Mouse (Mus musculus): ENCODE measurements around the gene Sspo. TPM values are rescaled to one million over a fixed set of nuclear protein-coding genes. Genes with fewer than 3 reads are reported as not detected.

The Sspo gene
- polyA plus RNA-seq (2016; fragmentation: Nextera tagmentation; extraction: Ambion mirVana), result 0.50 and 0.64 TPM in 2 replicates

DNA sequence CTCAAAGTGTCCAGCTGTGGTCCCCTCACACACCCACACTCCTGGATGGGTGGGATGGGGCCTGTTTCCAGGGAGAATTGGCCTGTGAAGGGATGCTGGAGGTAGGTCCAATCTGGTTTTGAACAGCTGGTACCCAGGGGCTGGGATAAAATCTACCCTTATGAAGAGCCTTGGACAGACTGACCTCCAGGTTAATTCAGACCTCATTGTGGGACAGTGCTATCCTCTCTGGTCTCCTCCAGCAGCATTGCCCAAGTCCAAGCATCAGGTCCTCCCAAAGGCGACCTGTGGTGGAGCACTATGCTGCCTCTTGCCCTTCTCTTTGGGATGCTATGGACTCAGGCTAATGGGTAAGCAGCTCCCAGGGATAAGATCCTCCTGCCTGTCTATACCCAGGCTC lies at the start of gene Sspo:
Sspo (plus strand) TSS at position 301 of the 400 bp plus-strand sequence.
- Histone ChIP-seq H3K4me1 (replicated peaks) (peaks cover 40% of the 10 kb centered on the region), H3K27me3 (ENCODE audit: insufficient read depth, poor library complexity, severe bottlenecking) (peaks cover 12% of the 10 kb centered on the region), H3K4me3 (no peak within 1 kb of the TSS), H3K27ac (no peak within 1 kb of the TSS), H3K36me3 (no peaks in the 10 kb centered on the region), H3K9me3 (no peaks in the 10 kb centered on the region)
- 83% methylated on average over 1 of the region's 1 CpGs for WGBS
- no peak for DNase-seq (ENCODE audit: low spot score)

DNA sequence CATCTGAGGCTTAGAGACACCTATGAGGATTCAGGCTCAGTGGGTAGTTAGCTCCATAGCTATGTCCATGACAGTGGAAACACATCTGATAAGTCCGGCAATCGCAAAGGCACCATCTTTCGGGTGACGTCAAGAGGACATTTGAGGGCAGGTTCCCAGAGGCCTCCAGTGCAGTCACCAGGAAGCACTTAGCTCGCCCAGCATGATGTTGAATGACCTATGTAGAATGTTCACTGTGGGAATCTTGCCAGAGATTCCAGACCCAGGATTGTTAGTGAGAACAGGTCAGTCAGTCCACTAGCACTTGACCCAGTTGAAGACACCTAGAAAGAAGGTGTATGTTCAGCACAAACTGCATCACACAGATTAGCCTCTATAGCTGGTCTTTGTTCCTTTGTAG lies 48.1 kb upstream of the Sspo start:
- Histone ChIP-seq H3K4me1 (replicated peaks) (peaks cover 24% of the 10 kb centered on the region), H3K9me3 (no peaks in the 10 kb centered on the region), H3K27ac (no peak overlapping the region), H3K27me3 (ENCODE audit: insufficient read depth, poor library complexity, severe bottlenecking) (no peaks in the 10 kb centered on the region), H3K36me3 (peaks cover 18% of the 10 kb centered on the region), H3K4me3 (no peak overlapping the region)
- WGBS, result 94% methylated on average over 5 of the region's 5 CpGs
- DNase-seq (ENCODE audit: low spot score), result no peak

DNA sequence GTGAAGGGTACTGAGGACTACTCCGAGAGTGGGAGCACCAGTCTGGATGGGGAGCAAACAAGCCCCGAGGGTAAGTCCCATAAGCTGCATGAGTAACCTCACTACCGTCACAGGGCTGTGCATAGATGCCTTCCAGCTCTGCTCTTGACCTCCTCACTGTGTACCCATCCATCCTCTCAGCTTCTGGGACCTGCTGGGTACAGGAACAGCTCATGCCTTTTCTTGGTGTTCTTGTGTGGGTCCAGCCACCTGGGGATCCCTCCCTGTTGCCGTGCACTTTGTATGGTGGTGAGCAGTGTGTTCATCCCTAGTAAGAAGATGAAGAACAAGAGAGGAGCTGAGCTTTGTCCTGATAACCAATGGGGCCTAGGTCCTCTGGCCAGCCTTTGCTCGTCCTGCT lies 44.0 kb upstream of the Sspo start:
- H3K27ac ChIP-seq, result no peak overlapping the region
- H3K4me1 ChIP-seq (replicated peaks), result no peaks in the 10 kb centered on the region
- peaks cover 59% of the 10 kb centered on the region for H3K36me3 ChIP-seq
- no peak for DNase-seq (ENCODE audit: low spot score)
- no peak overlapping the region for H3K4me3 ChIP-seq
- H3K27me3 ChIP-seq (ENCODE audit: insufficient read depth, poor library complexity, severe bottlenecking), result no peaks in the 10 kb centered on the region
- no peaks in the 10 kb centered on the region for H3K9me3 ChIP-seq
- 90% methylated on average over 5 of the region's 5 CpGs for WGBS

- 95% methylated on average over 4 of the region's 4 CpGs for WGBS
- Histone ChIP-seq H3K9me3 (no peaks in the 10 kb centered on the region), H3K27ac (no peak overlapping the region), H3K36me3 (peaks cover 100% of the 10 kb centered on the region), H3K4me3 (no peak overlapping the region), H3K27me3 (ENCODE audit: insufficient read depth, poor library complexity, severe bottlenecking) (no peaks in the 10 kb centered on the region), H3K4me1 (replicated peaks) (no peaks in the 10 kb centered on the region)
- DNase-seq (ENCODE audit: low spot score), result no peak
Measured at GRCm38 (mm10) chr6:48409726-48410343, 38.2 kb upstream of the Sspo start.

DNA sequence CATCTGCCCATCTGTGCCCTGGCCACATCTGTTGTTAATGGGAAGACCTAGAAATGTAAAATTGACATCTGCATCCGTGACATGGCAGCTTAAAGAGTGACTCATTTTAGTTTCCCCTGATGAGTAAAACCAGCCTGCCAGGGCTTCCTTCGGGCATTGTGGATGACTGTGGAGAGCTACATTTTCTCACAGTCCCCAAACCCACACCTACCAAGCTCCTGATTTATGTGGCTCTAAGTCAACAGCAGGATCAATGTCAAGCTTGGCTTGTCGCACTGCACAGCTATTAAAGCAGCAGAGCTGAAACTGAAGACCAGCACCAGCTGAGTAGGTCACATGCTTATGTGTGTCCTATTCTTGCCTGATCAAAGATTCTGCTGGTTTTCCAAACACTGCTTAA lies 37.5 kb upstream of the Sspo start:
- peaks cover 100% of the 10 kb centered on the region for H3K36me3 ChIP-seq
- H3K4me1 ChIP-seq (replicated peaks), result no peaks in the 10 kb centered on the region
- H3K27ac ChIP-seq, result no peak overlapping the region
- H3K9me3 ChIP-seq, result no peaks in the 10 kb centered on the region
- DNase-seq (ENCODE audit: low spot score), result no peak
- no peaks in the 10 kb centered on the region for H3K27me3 ChIP-seq (ENCODE audit: insufficient read depth, poor library complexity, severe bottlenecking)
- WGBS, result 89% methylated on average over 3 of the region's 3 CpGs
- H3K4me3 ChIP-seq, result no peak overlapping the region

- Histone ChIP-seq H3K27me3 (ENCODE audit: insufficient read depth, poor library complexity, severe bottlenecking) (no peaks in the 10 kb centered on the region), H3K4me3 (no peak overlapping the region), H3K36me3 (peaks cover 100% of the 10 kb centered on the region), H3K4me1 (replicated peaks) (no peaks in the 10 kb centered on the region), H3K9me3 (no peaks in the 10 kb centered on the region), H3K27ac (no peak overlapping the region)
- no peak for DNase-seq (ENCODE audit: low spot score)
- 93% methylated on average over 6 of the region's 6 CpGs for WGBS
Measured at GRCm38 (mm10) chr6:48411193-48412092, 36.6 kb upstream of the Sspo start.

DNA sequence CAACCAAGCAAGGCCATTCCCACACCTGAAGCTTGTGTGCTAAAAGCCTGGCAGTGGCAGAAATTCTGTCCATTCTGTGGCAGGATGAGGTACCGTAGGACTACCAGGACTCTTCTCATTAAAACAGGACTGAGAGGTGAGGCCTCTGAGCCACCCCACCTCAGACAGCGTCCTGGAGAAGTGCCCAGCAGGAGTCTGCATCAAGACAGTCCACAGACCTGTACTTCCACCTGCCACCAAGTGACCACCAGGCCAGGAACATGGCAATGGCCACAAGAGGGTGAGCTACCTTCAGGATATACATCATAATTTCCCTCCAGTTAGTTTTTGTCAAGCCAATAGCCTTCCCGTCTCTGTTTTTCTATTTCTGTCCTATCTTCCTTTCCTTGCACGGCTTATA lies 35.9 kb upstream of the Sspo start:
- Histone ChIP-seq H3K27ac (no peak overlapping the region), H3K27me3 (ENCODE audit: insufficient read depth, poor library complexity, severe bottlenecking) (no peaks in the 10 kb centered on the region), H3K9me3 (no peaks in the 10 kb centered on the region), H3K4me1 (replicated peaks) (no peaks in the 10 kb centered on the region), H3K4me3 (no peak overlapping the region), H3K36me3 (peaks cover 100% of the 10 kb centered on the region)
- 91% methylated on average over 4 of the region's 4 CpGs for WGBS
- DNase-seq (ENCODE audit: low spot score), result no peak

GRCm38 (mm10) chr6:48412662-48413061 lies 35.4 kb upstream of the Sspo start:
- H3K27me3 ChIP-seq (ENCODE audit: insufficient read depth, poor library complexity, severe bottlenecking), result no peaks in the 10 kb centered on the region
- H3K36me3 ChIP-seq, result peaks cover 100% of the 10 kb centered on the region
- WGBS, result 89% methylated on average over 3 of the region's 3 CpGs
- H3K9me3 ChIP-seq, result no peaks in the 10 kb centered on the region
- H3K27ac ChIP-seq, result no peak overlapping the region
- H3K4me1 ChIP-seq (replicated peaks), result no peaks in the 10 kb centered on the region
- no peak for DNase-seq (ENCODE audit: low spot score)
- H3K4me3 ChIP-seq, result no peak overlapping the region

DNA sequence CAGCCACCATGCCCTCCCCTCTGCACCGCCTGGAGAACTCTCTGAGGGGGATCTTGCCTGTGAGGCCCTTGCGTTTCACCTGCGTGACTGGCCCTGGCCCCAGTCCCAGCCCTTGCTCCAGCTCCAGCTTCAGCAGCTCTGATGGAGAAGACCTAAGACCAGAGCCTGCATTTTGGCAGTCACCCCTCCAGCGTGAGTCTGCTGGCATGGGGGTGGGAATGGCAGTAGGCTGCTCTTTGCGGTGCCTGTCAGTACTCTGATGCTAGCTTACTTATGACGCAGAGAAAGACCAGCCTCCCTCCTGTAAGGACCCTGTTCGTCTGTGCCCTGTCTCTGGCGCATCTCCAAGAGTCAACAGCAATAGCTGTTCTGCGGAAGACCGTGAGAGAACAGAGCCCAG lies 34.9 kb upstream of the Sspo start:
- Histone ChIP-seq H3K4me1 (replicated peaks) (no peaks in the 10 kb centered on the region), H3K36me3 (peaks cover 100% of the 10 kb centered on the region), H3K27me3 (ENCODE audit: insufficient read depth, poor library complexity, severe bottlenecking) (no peaks in the 10 kb centered on the region), H3K27ac (no peak overlapping the region), H3K4me3 (no peak overlapping the region), H3K9me3 (no peaks in the 10 kb centered on the region)
- no peak for DNase-seq (ENCODE audit: low spot score)
- 91% methylated on average over 10 of the region's 10 CpGs for WGBS

GRCm38 (mm10) chr6:48414886-48415285 lies 33.1 kb upstream of the Sspo start:
- Histone ChIP-seq H3K4me1 (replicated peaks) (no peaks in the 10 kb centered on the region), H3K9me3 (no peaks in the 10 kb centered on the region), H3K27ac (no peak overlapping the region), H3K27me3 (ENCODE audit: insufficient read depth, poor library complexity, severe bottlenecking) (no peaks in the 10 kb centered on the region), H3K4me3 (no peak overlapping the region), H3K36me3 (peaks cover 86% of the 10 kb centered on the region)
- DNase-seq (ENCODE audit: low spot score), result no peak
- WGBS, result 90% methylated on average over 1 of the region's 1 CpGs

GRCm38 (mm10) chr6:48415636-48416035 lies 32.4 kb upstream of the Sspo start:
- 95% methylated on average over 7 of the region's 7 CpGs for WGBS
- Histone ChIP-seq H3K4me1 (replicated peaks) (peaks cover 4% of the 10 kb centered on the region), H3K27me3 (ENCODE audit: insufficient read depth, poor library complexity, severe bottlenecking) (no peaks in the 10 kb centered on the region), H3K27ac (no peak overlapping the region), H3K9me3 (no peaks in the 10 kb centered on the region), H3K4me3 (no peak overlapping the region), H3K36me3 (peaks cover 79% of the 10 kb centered on the region)
- no peak for DNase-seq (ENCODE audit: low spot score)

DNA sequence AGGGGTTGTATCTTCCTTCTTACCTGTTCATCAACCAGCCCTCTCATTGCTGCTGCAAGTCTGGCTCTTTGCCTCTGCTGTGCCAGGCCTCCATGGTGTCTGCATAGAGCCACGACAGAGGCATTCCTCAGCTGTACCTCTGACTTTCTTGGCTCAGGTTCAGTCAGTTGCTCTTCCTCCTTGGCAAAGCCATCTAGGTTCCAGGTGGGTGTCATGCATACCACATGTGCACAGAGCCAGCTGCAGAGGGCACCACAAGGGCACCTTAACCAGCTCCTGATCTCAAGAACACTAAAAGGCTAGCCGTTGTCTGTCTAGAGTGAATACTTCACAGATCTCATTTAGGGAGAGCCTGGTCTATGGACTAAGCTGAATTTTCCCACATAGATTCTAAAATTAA lies 31.5 kb upstream of the Sspo start:
- Histone ChIP-seq H3K36me3 (peaks cover 70% of the 10 kb centered on the region), H3K4me1 (replicated peaks) (peaks cover 12% of the 10 kb centered on the region), H3K27me3 (ENCODE audit: insufficient read depth, poor library complexity, severe bottlenecking) (no peaks in the 10 kb centered on the region), H3K27ac (no peak overlapping the region), H3K9me3 (no peaks in the 10 kb centered on the region), H3K4me3 (no peak overlapping the region)
- 87% methylated on average over 2 of the region's 2 CpGs for WGBS
- DNase-seq (ENCODE audit: low spot score), result no peak

DNA sequence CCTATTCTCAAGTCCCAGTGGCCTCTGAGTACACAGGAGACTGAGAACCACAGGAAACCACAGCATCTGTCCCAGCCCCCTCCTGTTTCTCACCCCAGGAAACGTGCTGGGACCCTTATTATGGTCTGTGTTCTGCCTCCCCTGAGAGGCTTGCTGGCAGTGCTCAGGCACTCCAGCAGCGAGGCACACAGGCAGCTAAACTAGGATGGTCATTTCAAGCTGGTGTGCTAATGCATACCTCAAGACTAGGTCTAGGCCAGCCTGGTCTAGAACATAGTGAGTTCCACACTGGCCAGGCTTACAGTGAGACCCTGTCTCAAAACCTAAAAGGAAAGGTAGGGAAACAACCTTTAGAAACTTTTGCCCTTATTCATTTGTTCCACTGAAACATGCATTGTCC lies 27.4 kb upstream of the Sspo start:
- no peak overlapping the region for H3K4me3 ChIP-seq
- H3K27ac ChIP-seq, result no peak overlapping the region
- no peaks in the 10 kb centered on the region for H3K9me3 ChIP-seq
- H3K36me3 ChIP-seq, result peaks cover 28% of the 10 kb centered on the region
- 23% methylated on average over 2 of the region's 2 CpGs for WGBS
- no peaks in the 10 kb centered on the region for H3K27me3 ChIP-seq (ENCODE audit: insufficient read depth, poor library complexity, severe bottlenecking)
- H3K4me1 ChIP-seq (replicated peaks), result peaks cover 12% of the 10 kb centered on the region
- no peak for DNase-seq (ENCODE audit: low spot score)
